Mouse (Mus musculus): ENCODE data around the gene 4930524J08Rik. TPM values are rescaled to one million over a fixed set of nuclear protein-coding genes. Genes with fewer than 3 reads are reported as not detected.

Gene 4930524J08Rik
- polyA plus RNA-seq, 1 experiment from 2014 or later = 1.9 TPM

DNA sequence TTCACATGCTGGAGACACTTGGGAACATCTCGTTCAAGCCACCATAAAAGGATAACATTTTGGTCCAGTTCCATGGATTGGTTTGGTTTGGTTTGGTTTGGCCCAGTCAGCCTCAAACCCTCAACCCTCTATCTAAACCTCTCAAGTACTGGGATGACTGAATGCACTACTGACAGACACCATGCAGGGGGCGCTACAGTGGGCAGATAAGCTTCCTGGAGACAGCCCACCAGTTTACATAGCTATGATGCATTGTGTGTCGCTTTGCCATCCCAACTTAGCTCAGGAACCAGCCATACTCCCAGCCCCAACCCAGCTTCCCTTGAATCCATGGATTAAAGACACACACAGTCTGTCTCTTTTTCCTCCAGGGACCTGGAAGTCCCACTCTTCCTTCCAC is 29.6 kb downstream of the 4930524J08Rik start:
- no peaks in the 10 kb centered on the region for H3K27me3 ChIP-seq (ENCODE audit: insufficient read depth, poor library complexity, severe bottlenecking)
- no peak overlapping the region for H3K27ac ChIP-seq
- H3K9me3 ChIP-seq = no peaks in the 10 kb centered on the region
- DNase-seq (ENCODE audit: low spot score) = no peak
- no peaks in the 10 kb centered on the region for H3K36me3 ChIP-seq
- H3K4me1 ChIP-seq (replicated peaks) = no peaks in the 10 kb centered on the region
- 57% methylated on average over 3 of the region's 3 CpGs for WGBS
- no peak overlapping the region for H3K4me3 ChIP-seq

DNA sequence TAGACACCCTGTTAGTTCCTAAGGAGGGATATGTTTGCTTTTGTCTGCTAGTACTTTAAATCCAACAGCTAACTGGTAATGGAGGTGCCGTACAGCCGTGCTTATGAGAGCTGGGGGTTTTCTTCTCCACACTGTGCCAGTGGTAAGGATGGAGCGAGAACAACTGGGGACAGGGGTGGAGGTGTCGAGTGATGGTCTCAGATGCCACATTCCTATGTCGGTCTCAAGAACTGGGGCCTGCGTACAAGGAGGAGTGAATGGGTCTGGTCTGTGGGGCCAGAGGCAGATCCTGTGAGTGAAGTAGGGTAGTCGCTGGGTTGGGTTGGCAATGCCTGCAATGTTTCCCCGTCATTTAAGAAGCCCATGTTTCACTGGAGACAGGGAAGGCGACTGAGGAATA is 33.7 kb downstream of the 4930524J08Rik start:
- 0 out of 2 replicates have a peak, but pooled peaks cover 3% of the 10 kb centered on the region for H3K9me3 ChIP-seq
- no peaks in the 10 kb centered on the region for H3K36me3 ChIP-seq
- no peak for DNase-seq (ENCODE audit: low spot score)
- WGBS = 83% methylated on average over 9 of the region's 9 CpGs
- H3K27me3 ChIP-seq (ENCODE audit: insufficient read depth, poor library complexity, severe bottlenecking) = no peaks in the 10 kb centered on the region
- no peak overlapping the region for H3K27ac ChIP-seq
- H3K4me3 ChIP-seq = no peak overlapping the region
- H3K4me1 ChIP-seq (replicated peaks) = no peaks in the 10 kb centered on the region

DNA sequence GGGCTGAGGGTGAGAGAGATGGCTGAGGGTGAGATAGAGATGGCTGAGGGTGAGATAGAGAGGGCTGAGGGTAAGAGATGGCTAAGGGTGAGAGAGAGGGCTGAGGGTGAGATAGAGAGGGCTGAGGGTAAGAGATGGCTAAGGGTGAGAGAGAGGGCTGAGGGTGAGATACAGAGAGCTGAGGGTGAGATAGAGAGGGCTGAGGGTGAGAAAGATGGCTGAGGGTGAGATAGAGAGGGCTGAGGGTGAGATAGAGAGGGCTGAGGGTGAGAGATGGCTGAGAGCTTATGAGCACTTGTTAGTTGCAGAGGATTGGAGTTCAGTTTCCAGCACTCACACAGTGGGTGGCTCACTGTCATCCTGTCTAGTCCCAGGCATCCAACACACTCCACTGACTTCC is 41.2 kb downstream of the 4930524J08Rik start:
- Histone ChIP-seq H3K36me3 (no peaks in the 10 kb centered on the region), H3K27ac (no peak overlapping the region)

DNA sequence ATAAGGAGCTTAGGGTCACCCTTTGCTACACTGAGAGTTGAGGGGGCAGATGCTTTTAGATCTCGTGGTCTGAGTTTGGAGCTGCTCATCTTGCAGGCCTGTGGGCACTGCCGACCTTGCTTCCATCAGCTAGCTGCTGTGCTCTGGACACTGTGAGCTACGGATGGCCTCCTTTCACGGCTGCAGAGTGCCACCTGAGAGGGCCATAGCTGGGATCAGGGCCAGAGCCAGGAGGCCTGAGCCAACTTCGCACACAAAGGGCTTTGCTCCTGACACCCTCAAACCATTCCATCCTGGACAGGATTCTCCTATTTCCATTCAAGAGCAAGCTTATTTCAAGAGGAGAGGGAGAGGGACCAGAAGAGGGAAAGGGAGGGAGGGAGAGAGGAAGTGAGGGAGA is 45.5 kb downstream of the 4930524J08Rik start:
- Histone ChIP-seq H3K36me3 (no peaks in the 10 kb centered on the region), H3K4me1 (replicated peaks) (no peaks in the 10 kb centered on the region), H3K27ac (no peak overlapping the region), H3K9me3 (no peaks in the 10 kb centered on the region), H3K27me3 (ENCODE audit: insufficient read depth, poor library complexity, severe bottlenecking) (no peaks in the 10 kb centered on the region), H3K4me3 (no peak overlapping the region)
- 78% methylated on average over 5 of the region's 5 CpGs for WGBS
- no peak for DNase-seq (ENCODE audit: low spot score)

More for the DNA sequence above, 41.2 kb downstream of the 4930524J08Rik start:
- no peak for DNase-seq (ENCODE audit: low spot score)
- no peak overlapping the region for H3K4me3 ChIP-seq
- H3K4me1 ChIP-seq (replicated peaks) = no peaks in the 10 kb centered on the region
- H3K9me3 ChIP-seq = no peaks in the 10 kb centered on the region
- no peaks in the 10 kb centered on the region for H3K27me3 ChIP-seq (ENCODE audit: insufficient read depth, poor library complexity, severe bottlenecking)

DNA sequence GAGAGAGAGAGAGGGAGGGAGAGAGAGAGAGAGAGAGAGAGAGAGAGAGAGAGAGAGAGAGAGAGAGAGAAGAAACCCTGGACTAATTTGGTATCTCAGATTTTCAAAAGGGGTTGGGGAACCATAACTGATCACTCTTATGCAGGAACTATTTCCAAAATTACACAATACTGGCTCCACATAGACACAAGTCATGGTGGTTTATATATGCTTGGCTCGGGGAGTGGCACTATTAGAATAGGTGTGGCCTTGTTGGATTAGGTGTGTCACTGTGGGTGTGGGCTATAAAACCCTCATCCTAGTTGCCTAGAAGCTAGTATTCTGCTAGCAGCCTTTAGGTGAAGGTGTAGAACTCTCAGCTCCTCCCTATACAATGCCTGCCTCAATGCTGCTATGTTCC is 46.0 kb downstream of the 4930524J08Rik start:
- no peak overlapping the region for H3K4me3 ChIP-seq
- no peak for DNase-seq (ENCODE audit: low spot score)
- WGBS = 88% methylated on average over 1 of the region's 1 CpGs
- H3K4me1 ChIP-seq (replicated peaks) = no peaks in the 10 kb centered on the region
- H3K27ac ChIP-seq = no peak overlapping the region
- H3K27me3 ChIP-seq (ENCODE audit: insufficient read depth, poor library complexity, severe bottlenecking) = no peaks in the 10 kb centered on the region
- H3K36me3 ChIP-seq = no peaks in the 10 kb centered on the region
- H3K9me3 ChIP-seq = no peaks in the 10 kb centered on the region

Other genes with a start within 250 kb of the 4930524J08Rik start
- gene Rasgef1b, start 250.0 kb upstream of the 4930524J08Rik start, polyA plus RNA-seq (2016; fragmentation: Nextera tagmentation; extraction: Ambion mirVana) = 9.2 TPM in 2 replicates
- 0.82 TPM in 1 of 2 replicates, not detected in the other for gene Vamp9, start 72.8 kb upstream of the 4930524J08Rik start, polyA plus RNA-seq (2016; fragmentation: Nextera tagmentation; extraction: Ambion mirVana)
- gene Hnrnpd, start 123 bp upstream of the 4930524J08Rik start, polyA plus RNA-seq (2016; fragmentation: Nextera tagmentation; extraction: Ambion mirVana) = 247 and 280 TPM in 2 replicates
- 193 and 212 TPM in 2 replicates for gene Hnrnpdl, start 60.6 kb downstream of the 4930524J08Rik start, polyA plus RNA-seq (2016; fragmentation: Nextera tagmentation; extraction: Ambion mirVana)
- 46.9 and 52.1 TPM in 2 replicates for gene Enoph1, start 60.9 kb downstream of the 4930524J08Rik start, polyA plus RNA-seq (2016; fragmentation: Nextera tagmentation; extraction: Ambion mirVana)
- 3.2 and 3.8 TPM in 2 replicates for gene Tmem150c, start 180.7 kb downstream of the 4930524J08Rik start, polyA plus RNA-seq (2016; fragmentation: Nextera tagmentation; extraction: Ambion mirVana)